Mouse (Mus musculus): ENCODE data around the gene Ostc. TPM values are rescaled to one million over a fixed set of nuclear protein-coding genes. Genes with fewer than 3 reads are reported as not detected.

The Ostc gene
- polyA plus RNA-seq (2014; fragmentation: Nextera tagmentation; extraction: Ambion mirVana): 319 and 333 TPM in 2 replicates

DNA sequence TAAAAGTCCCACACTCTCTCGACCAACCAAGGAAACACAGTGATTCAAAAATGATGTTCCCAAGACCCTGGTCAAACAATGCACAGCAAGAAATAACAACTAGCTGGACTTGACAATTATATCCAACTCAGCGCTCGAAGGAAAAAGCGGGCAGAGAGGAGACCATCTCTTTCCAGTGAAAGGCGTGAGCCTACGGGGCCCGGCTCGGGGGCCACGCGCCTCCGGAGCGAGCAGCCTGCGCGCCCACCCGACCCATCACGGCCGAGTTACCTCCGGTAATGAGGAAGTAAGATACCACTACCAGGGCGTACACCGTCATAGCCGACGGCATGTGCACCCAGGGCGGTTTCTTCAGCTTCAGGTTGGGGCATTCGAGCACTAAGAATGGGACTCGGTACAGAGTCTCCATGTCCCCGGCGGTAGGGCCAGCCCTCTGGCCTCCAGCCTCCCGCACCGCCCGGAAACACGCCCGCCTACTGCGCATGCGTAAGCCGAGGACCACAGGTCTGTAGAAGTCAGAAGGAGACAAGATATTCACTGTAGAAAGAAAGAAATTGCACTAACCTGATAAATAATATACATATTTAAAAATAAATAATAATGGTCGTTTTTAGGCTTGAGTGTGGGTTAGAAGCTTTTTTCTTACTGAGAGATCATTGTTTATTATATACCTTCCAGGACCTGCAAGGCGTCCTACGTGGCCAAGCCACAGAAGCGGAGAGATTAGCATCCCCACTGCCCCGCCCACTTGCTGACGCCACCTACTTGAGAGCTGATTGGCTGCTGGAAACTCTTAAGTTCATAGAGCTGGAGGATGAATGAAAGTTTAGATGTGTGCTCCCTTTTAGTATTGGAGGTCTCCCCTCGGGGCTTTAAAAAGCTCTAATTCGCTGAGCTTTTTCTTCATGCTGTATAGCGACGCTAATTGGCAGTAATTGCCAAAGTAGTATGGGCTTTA lies at the start of gene Ostc:
Ostc (minus strand) TSS at position 478 of the 958 bp plus-strand sequence.
- Histone ChIP-seq H3K27me3 (ENCODE audit: control insufficient read depth, insufficient read depth, low read length) (no peaks in the 10 kb centered on the region), H3K9me3 (ENCODE audit: control insufficient read depth, low read length) (no peaks in the 10 kb centered on the region), H3K4me2 (ENCODE audit: low read depth) (peak within 1 kb of the TSS; percentile 86), H3K36me3 (ENCODE audit: control insufficient read depth, insufficient read depth, low read length) (no peaks in the 10 kb centered on the region), H3K4me1 (ENCODE audit: control insufficient read depth, insufficient read depth, low read length) (peaks cover 9% of the 10 kb centered on the region), H3K9ac (ENCODE audit: low read length) (peak within 1 kb of the TSS; percentile 86), H3K4me3 (ENCODE audit: low read depth, low read length) (peak within 1 kb of the TSS; percentile 83), H3K27ac (ENCODE audit: low read depth, low read length) (peak within 1 kb of the TSS; percentile 79)
- DNase-seq (ENCODE audit: low spot score): peak; percentile 96
- ATAC-seq (ENCODE audit: insufficient read depth, low FRiP score, low TSS enrichment): peak; percentile 97
- under 1% methylated on average over 45 of the region's 45 CpGs for WGBS

DNA sequence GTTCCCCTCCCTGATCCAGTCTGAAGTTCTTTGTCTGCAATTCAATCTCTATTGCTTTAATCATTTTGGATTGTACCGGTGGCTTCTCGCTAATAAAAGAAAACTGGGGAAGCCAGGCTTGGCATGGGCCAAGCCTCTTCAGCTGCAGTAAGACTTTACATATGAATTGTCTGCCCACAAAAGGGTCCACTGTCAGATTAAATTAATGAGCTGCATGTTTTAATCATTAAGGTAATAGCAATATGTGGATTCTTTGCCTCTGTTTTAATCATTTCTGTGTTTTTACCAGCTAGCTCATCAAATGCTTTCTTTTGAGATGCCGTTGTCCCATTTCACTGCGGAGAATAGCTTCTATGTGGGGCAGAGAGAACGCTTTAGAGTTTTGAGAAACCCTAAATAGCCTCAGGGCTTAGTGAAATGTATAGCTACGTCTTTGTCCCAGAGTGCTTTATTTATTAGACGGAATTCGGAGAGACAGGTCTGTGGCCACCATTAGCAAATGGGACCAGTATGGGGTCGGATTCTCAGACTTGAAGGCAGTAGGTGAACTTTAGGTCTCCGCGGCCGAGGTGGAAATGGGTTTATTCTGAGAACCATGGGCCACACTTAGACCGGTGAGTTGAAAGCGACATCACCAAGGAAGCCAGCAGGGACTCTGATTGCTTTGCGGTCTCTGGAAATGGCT lies 49.1 kb upstream of the Ostc start:
- Histone ChIP-seq H3K9me3 (ENCODE audit: control insufficient read depth, low read length) (no peaks in the 10 kb centered on the region), H3K27me3 (ENCODE audit: control insufficient read depth, insufficient read depth, low read length) (no peaks in the 10 kb centered on the region), H3K4me2 (ENCODE audit: low read depth) (no peak overlapping the region; the same call in 1 of the 2 replicates), H3K36me3 (ENCODE audit: control insufficient read depth, insufficient read depth, low read length) (no peaks in the 10 kb centered on the region), H3K9ac (ENCODE audit: low read length) (no peak overlapping the region), H3K27ac (ENCODE audit: low read depth, low read length) (no peak overlapping the region), H3K4me3 (ENCODE audit: low read depth, low read length) (no peak overlapping the region), H3K4me1 (ENCODE audit: control insufficient read depth, insufficient read depth, low read length) (peaks cover 7% of the 10 kb centered on the region; the same call in 1 of the 2 replicates)
- ATAC-seq (ENCODE audit: insufficient read depth, low FRiP score, low TSS enrichment): peak; percentile 47; the same call in 1 of the 2 replicates
- WGBS: 49% methylated on average over 15 of the region's 15 CpGs
- no peak for DNase-seq (ENCODE audit: low spot score)

DNA sequence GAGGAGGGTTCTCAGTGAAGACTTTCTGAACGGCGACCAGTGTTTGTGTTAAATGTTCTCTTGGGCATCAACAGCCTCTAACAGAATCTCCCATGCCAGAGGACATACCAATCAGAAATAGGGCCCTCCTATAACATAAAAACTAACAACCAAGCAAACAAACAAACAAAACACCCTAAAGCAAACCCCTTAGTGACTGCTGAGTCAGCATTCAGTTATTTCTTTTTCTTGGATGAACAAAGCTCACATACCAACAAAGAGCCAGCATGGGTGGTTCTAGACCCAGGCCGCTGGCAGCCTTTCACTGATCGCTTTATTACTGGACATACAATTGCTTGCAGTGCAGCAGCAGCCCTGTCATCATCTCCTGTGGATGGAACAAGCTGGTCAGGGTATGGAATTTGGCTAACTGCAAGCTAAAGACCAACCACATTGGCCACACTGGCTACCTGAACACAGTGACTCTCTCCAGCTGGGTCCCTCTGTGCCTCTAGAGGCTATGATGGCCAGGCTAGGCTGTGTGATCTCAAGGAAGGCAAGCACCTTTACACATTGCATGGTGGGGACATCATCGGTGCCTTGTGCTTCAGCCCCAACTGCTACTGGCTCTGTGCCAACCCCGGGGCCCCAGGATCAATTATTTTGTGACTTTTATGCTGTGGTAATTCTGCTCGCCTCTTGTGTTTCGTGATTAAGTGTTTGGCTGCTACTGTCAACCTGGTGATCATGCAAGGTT lies 48.0 kb upstream of the Ostc start:
- Histone ChIP-seq H3K4me2 (ENCODE audit: low read depth) (no peak overlapping the region), H3K9ac (ENCODE audit: low read length) (no peak overlapping the region), H3K9me3 (ENCODE audit: control insufficient read depth, low read length) (no peaks in the 10 kb centered on the region), H3K36me3 (ENCODE audit: control insufficient read depth, insufficient read depth, low read length) (no peaks in the 10 kb centered on the region), H3K4me1 (ENCODE audit: control insufficient read depth, insufficient read depth, low read length) (peaks cover 7% of the 10 kb centered on the region; the same call in 1 of the 2 replicates), H3K27ac (ENCODE audit: low read depth, low read length) (no peak overlapping the region), H3K27me3 (ENCODE audit: control insufficient read depth, insufficient read depth, low read length) (no peaks in the 10 kb centered on the region), H3K4me3 (ENCODE audit: low read depth, low read length) (no peak overlapping the region)
- DNase-seq (ENCODE audit: low spot score): no peak
- WGBS: 82% methylated on average over 8 of the region's 8 CpGs
- ATAC-seq (ENCODE audit: insufficient read depth, low FRiP score, low TSS enrichment): 0 out of 2 replicates have a peak, but pooled peaks have one; percentile 45

DNA sequence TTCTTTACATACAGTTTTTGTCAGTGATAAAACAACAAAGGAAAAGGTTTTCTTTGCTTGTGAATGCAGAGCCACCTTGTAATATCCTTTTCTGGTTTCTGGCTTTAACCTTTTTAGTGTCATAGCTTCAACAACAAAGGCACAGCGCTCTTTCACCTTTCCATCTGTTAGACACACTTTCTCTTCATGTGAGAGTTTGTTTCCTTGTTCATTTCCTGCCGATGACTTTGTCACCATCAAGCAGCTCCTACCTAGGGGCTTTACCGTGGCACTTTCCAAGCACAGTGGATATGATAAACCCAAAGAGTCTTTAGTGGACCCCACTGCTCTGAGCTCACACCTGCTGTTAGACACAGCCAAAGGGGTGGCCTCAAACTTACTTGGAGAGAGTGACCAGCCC lies 40.0 kb upstream of the Ostc start:
- H3K4me2 ChIP-seq (ENCODE audit: low read depth): no peak overlapping the region
- ATAC-seq (ENCODE audit: insufficient read depth, low FRiP score, low TSS enrichment) (no peak), DNase-seq (ENCODE audit: low spot score) (no peak)
- H3K4me1 ChIP-seq (ENCODE audit: control insufficient read depth, insufficient read depth, low read length): no peaks in the 10 kb centered on the region
- H3K4me3 ChIP-seq (ENCODE audit: low read depth, low read length): no peak overlapping the region
- H3K9ac ChIP-seq (ENCODE audit: low read length): no peak overlapping the region
- H3K27ac ChIP-seq (ENCODE audit: low read depth, low read length): no peak overlapping the region
- no peaks in the 10 kb centered on the region for H3K9me3 ChIP-seq (ENCODE audit: control insufficient read depth, low read length)
- H3K27me3 ChIP-seq (ENCODE audit: control insufficient read depth, insufficient read depth, low read length): no peaks in the 10 kb centered on the region
- 88% methylated on average over 3 of the region's 3 CpGs for WGBS
- no peaks in the 10 kb centered on the region for H3K36me3 ChIP-seq (ENCODE audit: control insufficient read depth, insufficient read depth, low read length)

DNA sequence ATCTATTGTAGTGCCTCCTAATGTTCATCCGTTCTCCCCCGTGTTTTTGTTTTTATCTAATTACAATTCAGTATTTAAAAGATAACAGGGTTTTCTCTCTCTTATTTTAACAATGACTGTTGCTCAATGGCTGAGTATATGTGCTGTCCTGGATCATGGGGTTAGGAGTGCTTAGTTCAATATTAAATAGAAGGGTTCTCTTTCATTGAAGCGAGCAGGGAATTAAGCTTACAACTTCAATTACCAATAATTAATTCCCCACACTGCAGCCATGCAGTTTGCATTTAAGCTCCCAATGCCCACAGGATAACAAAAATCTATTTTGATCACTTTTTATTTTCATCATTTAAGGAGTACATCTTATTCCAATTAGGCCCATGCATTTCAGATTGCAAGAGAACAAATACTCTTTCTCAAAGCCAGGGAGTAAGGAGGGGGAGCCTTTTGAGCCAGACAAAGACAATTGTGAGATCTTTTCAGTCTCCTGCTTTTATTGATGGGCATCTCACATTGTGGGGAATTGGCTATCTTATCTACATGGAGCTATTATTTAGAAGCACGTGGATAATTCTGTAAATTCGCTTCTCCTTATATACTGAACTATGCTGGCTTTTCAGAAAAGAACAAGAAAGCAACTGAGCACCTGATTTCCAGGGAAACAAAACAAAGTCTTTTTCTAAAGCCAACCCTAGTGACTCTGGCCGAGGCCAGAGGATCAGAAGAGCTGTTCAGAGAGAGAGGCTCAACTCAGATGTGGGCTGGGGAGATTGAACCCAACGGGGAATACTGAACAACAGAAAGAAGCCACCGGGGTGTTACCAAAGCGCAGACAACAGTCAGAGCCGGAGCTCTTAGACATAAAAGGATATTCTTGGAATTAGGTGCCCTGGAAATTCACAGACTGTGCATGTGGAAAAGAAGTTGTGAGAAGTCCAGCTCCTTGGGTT lies 37.7 kb upstream of the Ostc start:
- no peaks in the 10 kb centered on the region for H3K27me3 ChIP-seq (ENCODE audit: control insufficient read depth, insufficient read depth, low read length)
- H3K9ac ChIP-seq (ENCODE audit: low read length): no peak overlapping the region
- H3K4me2 ChIP-seq (ENCODE audit: low read depth): no peak overlapping the region
- DNase-seq (ENCODE audit: low spot score): no peak
- WGBS: 54% methylated on average over 10 of the region's 10 CpGs
- no peaks in the 10 kb centered on the region for H3K4me1 ChIP-seq (ENCODE audit: control insufficient read depth, insufficient read depth, low read length)
- H3K27ac ChIP-seq (ENCODE audit: low read depth, low read length): no peak overlapping the region
- no peaks in the 10 kb centered on the region for H3K36me3 ChIP-seq (ENCODE audit: control insufficient read depth, insufficient read depth, low read length)
- no peak overlapping the region for H3K4me3 ChIP-seq (ENCODE audit: low read depth, low read length)
- no peaks in the 10 kb centered on the region for H3K9me3 ChIP-seq (ENCODE audit: control insufficient read depth, low read length)
- ATAC-seq (ENCODE audit: insufficient read depth, low FRiP score, low TSS enrichment): no peak

DNA sequence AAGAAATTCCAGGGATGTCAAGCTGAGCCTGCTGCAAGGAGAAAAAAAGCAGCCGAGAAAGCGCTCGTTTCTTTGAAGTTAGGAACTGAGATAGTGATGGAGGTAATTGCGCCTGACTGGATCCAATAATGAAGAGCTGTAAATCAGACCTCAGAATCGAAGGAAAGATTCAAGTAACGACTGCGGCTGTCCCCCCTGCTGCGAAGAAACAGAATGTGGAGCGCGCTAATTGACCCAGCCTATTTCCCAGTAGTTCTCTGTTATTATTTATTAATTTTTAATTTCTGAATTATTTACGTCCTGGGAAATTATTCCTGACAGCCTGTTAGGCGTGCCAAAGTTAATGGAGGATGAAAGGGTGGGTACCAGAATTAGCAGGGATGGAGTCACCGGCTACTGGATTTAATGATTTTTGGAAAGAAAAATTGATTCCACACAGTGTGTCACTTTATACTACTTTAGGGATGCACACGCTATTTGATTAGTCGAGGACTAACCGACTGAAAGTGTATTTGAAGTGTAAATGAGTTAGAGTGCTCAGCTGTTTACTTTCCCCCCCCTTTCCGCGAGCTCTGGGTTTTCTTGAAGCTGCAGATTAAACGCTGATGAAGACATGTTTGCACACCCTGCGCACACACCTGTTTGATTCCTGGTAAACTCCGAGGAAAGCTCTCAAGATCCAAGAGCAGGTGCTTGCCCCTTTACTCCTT lies 28.6 kb upstream of the Ostc start:
- H3K9ac ChIP-seq (ENCODE audit: low read length): no peak overlapping the region
- H3K27me3 ChIP-seq (ENCODE audit: control insufficient read depth, insufficient read depth, low read length): no peaks in the 10 kb centered on the region
- H3K36me3 ChIP-seq (ENCODE audit: control insufficient read depth, insufficient read depth, low read length): no peaks in the 10 kb centered on the region
- no peak overlapping the region for H3K4me3 ChIP-seq (ENCODE audit: low read depth, low read length)
- ATAC-seq (ENCODE audit: insufficient read depth, low FRiP score, low TSS enrichment): peak; percentile 23; the same call in 1 of the 2 replicates
- 28% methylated on average over 21 of the region's 21 CpGs for WGBS
- no peak overlapping the region for H3K4me2 ChIP-seq (ENCODE audit: low read depth)
- no peak overlapping the region for H3K27ac ChIP-seq (ENCODE audit: low read depth, low read length)
- no peak for DNase-seq (ENCODE audit: low spot score)
- H3K4me1 ChIP-seq (ENCODE audit: control insufficient read depth, insufficient read depth, low read length): no peaks in the 10 kb centered on the region
- H3K9me3 ChIP-seq (ENCODE audit: control insufficient read depth, low read length): no peaks in the 10 kb centered on the region

DNA sequence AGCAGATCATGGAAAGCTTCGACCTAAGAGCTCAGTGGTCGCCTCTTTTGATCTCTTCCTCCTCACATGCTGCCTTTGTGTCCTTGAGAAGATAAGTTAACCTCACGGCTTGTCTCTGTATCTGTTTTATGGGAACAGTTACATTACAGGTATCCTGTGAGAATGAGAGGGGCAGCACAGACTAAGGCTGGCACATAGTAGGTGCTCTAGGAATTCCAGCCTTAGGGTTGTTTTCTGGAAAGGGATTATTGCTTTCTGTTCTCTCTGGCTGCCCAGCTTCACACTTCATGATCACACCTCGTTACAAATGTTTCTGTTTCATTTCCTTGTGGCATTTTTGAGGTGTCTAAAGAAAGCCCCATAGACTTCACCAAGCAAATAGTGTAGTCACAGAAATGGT lies 27.5 kb upstream of the Ostc start:
- H3K4me3 ChIP-seq (ENCODE audit: low read depth, low read length): no peak overlapping the region
- ATAC-seq (ENCODE audit: insufficient read depth, low FRiP score, low TSS enrichment) (no peak), DNase-seq (ENCODE audit: low spot score) (no peak)
- no peaks in the 10 kb centered on the region for H3K4me1 ChIP-seq (ENCODE audit: control insufficient read depth, insufficient read depth, low read length)
- H3K9ac ChIP-seq (ENCODE audit: low read length): no peak overlapping the region
- WGBS: 52% methylated on average over 4 of the region's 4 CpGs
- H3K9me3 ChIP-seq (ENCODE audit: control insufficient read depth, low read length): no peaks in the 10 kb centered on the region
- no peak overlapping the region for H3K4me2 ChIP-seq (ENCODE audit: low read depth)
- no peaks in the 10 kb centered on the region for H3K36me3 ChIP-seq (ENCODE audit: control insufficient read depth, insufficient read depth, low read length)
- no peaks in the 10 kb centered on the region for H3K27me3 ChIP-seq (ENCODE audit: control insufficient read depth, insufficient read depth, low read length)
- no peak overlapping the region for H3K27ac ChIP-seq (ENCODE audit: low read depth, low read length)

Data from neural tube, embryonic 11.5 days (tissue).